Mouse (Mus musculus): Measurements from ENCODE around the gene Serbp1. TPM values are rescaled to one million over a fixed set of nuclear protein-coding genes. Genes with fewer than 3 reads are reported as not detected.

Serbp1 gene
- polyA plus RNA-seq, 1 experiment from 2014 or later, result 755 TPM

- Histone ChIP-seq H3K36me3 (ENCODE audit: control insufficient read depth, insufficient read depth, low read length) (peaks cover 11% of the 10 kb centered on the region; the same call in 1 of the 2 replicates), H3K9ac (ENCODE audit: low read depth, low read length) (peak overlapping the region; percentile 41), H3K27me3 (replicated peaks; ENCODE audit: control insufficient read depth, insufficient read depth, low read length) (no peaks in the 10 kb centered on the region), H3K4me3 (ENCODE audit: low read depth, low read length) (peak overlapping the region; percentile 100), H3K4me2 (peak overlapping the region; percentile 63), H3K27ac (ENCODE audit: low read depth, low read length) (no peak overlapping the region), H3K4me1 (replicated peaks; ENCODE audit: control insufficient read depth, insufficient read depth, low read length) (peaks cover 8% of the 10 kb centered on the region; the same call in 1 of the 2 replicates), H3K9me3 (ENCODE audit: control insufficient read depth, low read length) (no peaks in the 10 kb centered on the region)
- ATAC-seq (replicated peaks; ENCODE audit: low FRiP score), result no peak
- WGBS, result 9% methylated on average over 1 of the region's 1 CpGs
- DNase-seq (ENCODE audit: low spot score), result no peak
Observed at GRCm38 (mm10) chr6:67268983-67269382, 31.0 kb downstream of the Serbp1 start.

DNA sequence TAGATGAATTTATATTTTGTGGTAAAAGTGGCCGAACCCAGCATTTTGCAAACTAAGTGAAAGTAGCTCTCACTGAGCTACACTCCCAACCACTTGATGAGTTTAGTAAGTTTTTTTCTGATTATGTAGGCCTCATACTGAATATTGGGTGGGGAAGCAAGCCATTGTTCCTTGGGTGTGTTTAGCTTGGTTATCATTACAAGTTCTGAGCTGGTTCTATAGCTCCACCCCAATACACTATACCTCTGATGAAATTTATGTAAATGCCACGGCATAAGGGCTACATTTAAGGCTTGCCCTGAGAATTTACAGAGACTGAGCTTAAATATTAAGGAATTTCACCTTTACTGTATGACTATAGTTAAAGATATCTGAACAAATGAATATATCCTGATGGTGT lies 31.5 kb downstream of the Serbp1 start:
- H3K4me1 ChIP-seq (replicated peaks; ENCODE audit: control insufficient read depth, insufficient read depth, low read length), result peaks cover 8% of the 10 kb centered on the region; the same call in 1 of the 2 replicates
- peak overlapping the region; percentile 41 for H3K9ac ChIP-seq (ENCODE audit: low read depth, low read length)
- peak overlapping the region; percentile 63 for H3K4me2 ChIP-seq
- ATAC-seq (replicated peaks; ENCODE audit: low FRiP score), result no peak
- WGBS, result 20% methylated on average over 2 of the region's 2 CpGs
- H3K36me3 ChIP-seq (ENCODE audit: control insufficient read depth, insufficient read depth, low read length), result peaks cover 13% of the 10 kb centered on the region; the same call in 1 of the 2 replicates
- no peaks in the 10 kb centered on the region for H3K9me3 ChIP-seq (ENCODE audit: control insufficient read depth, low read length)
- no peaks in the 10 kb centered on the region for H3K27me3 ChIP-seq (replicated peaks; ENCODE audit: control insufficient read depth, insufficient read depth, low read length)
- H3K4me3 ChIP-seq (ENCODE audit: low read depth, low read length), result peak overlapping the region; percentile 100
- no peak overlapping the region for H3K27ac ChIP-seq (ENCODE audit: low read depth, low read length)
- DNase-seq (ENCODE audit: low spot score), result no peak

- DNase-seq (ENCODE audit: low spot score) (no peak), ATAC-seq (replicated peaks; ENCODE audit: low FRiP score) (no peak)
- Histone ChIP-seq H3K4me2 (no peak overlapping the region), H3K9ac (ENCODE audit: low read depth, low read length) (no peak overlapping the region), H3K9me3 (ENCODE audit: control insufficient read depth, low read length) (no peaks in the 10 kb centered on the region), H3K4me1 (replicated peaks; ENCODE audit: control insufficient read depth, insufficient read depth, low read length) (peaks cover 13% of the 10 kb centered on the region), H3K4me3 (ENCODE audit: low read depth, low read length) (no peak overlapping the region), H3K27ac (ENCODE audit: low read depth, low read length) (no peak overlapping the region), H3K36me3 (ENCODE audit: control insufficient read depth, insufficient read depth, low read length) (peaks cover 32% of the 10 kb centered on the region), H3K27me3 (replicated peaks; ENCODE audit: control insufficient read depth, insufficient read depth, low read length) (no peaks in the 10 kb centered on the region)
- WGBS, result 86% methylated on average over 5 of the region's 5 CpGs
Observed at GRCm38 (mm10) chr6:67277944-67278343, 40.0 kb downstream of the Serbp1 start.

DNA sequence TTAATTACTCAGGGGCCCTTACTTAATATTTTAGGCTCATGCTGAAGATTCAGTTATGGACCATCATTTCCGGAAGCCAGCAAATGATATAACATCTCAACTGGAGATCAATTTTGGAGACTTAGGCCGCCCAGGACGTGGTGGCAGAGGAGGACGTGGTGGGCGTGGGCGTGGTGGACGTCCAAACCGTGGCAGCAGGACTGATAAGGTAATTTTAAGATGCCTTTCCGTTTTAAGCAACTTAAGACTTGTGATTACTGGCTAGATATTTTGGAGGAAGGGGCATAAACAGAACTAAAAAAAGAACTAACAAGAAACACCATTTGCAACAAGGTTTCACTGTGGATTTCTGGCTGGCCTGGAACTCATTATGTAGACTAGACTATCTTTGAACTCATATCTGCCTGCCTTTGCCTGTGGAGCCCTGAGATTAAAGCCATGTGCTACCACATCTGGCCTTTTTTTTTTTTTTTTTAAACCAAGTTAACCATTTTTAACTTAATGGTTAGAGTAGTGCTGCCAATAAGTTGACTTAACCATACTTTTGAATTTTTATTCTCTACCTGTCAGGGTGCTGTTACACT lies 43.7 kb downstream of the Serbp1 start:
- peaks cover 24% of the 10 kb centered on the region for H3K36me3 ChIP-seq (ENCODE audit: control insufficient read depth, insufficient read depth, low read length)
- H3K4me3 ChIP-seq (ENCODE audit: low read depth, low read length), result no peak overlapping the region
- H3K9me3 ChIP-seq (ENCODE audit: control insufficient read depth, low read length), result no peaks in the 10 kb centered on the region
- peaks cover 10% of the 10 kb centered on the region for H3K4me1 ChIP-seq (replicated peaks; ENCODE audit: control insufficient read depth, insufficient read depth, low read length)
- H3K9ac ChIP-seq (ENCODE audit: low read depth, low read length), result no peak overlapping the region
- H3K4me2 ChIP-seq, result no peak overlapping the region
- H3K27ac ChIP-seq (ENCODE audit: low read depth, low read length), result no peak overlapping the region; the same call in 1 of the 2 replicates
- DNase-seq (ENCODE audit: low spot score) (no peak), ATAC-seq (replicated peaks; ENCODE audit: low FRiP score) (peak; percentile 48; the same call in 1 of the 2 replicates)
- H3K27me3 ChIP-seq (replicated peaks; ENCODE audit: control insufficient read depth, insufficient read depth, low read length), result no peaks in the 10 kb centered on the region
- WGBS, result 46% methylated on average over 9 of the region's 9 CpGs

GRCm38 (mm10) chr6:67282897-67283296 lies 44.9 kb downstream of the Serbp1 start:
- ATAC-seq (replicated peaks; ENCODE audit: low FRiP score) (no peak), DNase-seq (ENCODE audit: low spot score) (no peak)
- no peaks in the 10 kb centered on the region for H3K27me3 ChIP-seq (replicated peaks; ENCODE audit: control insufficient read depth, insufficient read depth, low read length)
- no peak overlapping the region for H3K9ac ChIP-seq (ENCODE audit: low read depth, low read length)
- no peak overlapping the region for H3K4me2 ChIP-seq
- no peak overlapping the region for H3K4me3 ChIP-seq (ENCODE audit: low read depth, low read length)
- H3K36me3 ChIP-seq (ENCODE audit: control insufficient read depth, insufficient read depth, low read length), result peaks cover 24% of the 10 kb centered on the region
- H3K27ac ChIP-seq (ENCODE audit: low read depth, low read length), result no peak overlapping the region
- no peaks in the 10 kb centered on the region for H3K9me3 ChIP-seq (ENCODE audit: control insufficient read depth, low read length)
- H3K4me1 ChIP-seq (replicated peaks; ENCODE audit: control insufficient read depth, insufficient read depth, low read length), result peaks cover 10% of the 10 kb centered on the region
- WGBS, result 81% methylated on average over 1 of the region's 1 CpGs

DNA sequence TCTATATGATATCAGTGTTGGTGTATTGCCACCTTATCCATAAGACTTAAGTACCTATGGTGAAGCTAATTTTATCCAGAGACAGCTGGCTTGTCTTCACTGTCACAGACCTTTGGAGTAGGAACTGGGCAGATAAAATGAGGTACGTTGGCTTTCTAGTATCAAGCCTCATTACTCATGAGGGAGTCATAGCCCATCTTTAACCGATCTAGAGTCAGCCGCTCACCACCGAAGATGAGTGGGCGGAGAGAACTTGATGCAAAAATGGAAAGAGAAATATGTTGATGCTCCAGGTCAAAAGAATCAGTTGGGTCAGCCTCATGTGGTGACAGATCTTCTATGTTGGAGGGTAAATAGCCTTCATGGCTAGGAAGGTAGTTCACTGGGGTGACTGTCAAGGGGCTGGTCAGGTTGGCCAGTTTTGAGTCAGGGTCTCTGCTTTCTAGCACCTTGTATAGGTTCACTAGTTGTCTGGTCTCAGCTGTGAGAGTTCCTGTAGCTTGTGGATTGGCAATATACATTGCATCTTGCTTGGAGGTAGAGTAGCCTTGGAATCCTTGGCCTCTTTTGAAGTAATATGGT lies 54.2 kb downstream of the Serbp1 start:
- no peaks in the 10 kb centered on the region for H3K4me1 ChIP-seq (replicated peaks; ENCODE audit: control insufficient read depth, insufficient read depth, low read length)
- no peak overlapping the region for H3K4me3 ChIP-seq (ENCODE audit: low read depth, low read length)
- ATAC-seq (replicated peaks; ENCODE audit: low FRiP score) (0 out of 2 replicates have a peak, but pooled peaks have one; percentile 11), DNase-seq (ENCODE audit: low spot score) (no peak)
- no peaks in the 10 kb centered on the region for H3K27me3 ChIP-seq (replicated peaks; ENCODE audit: control insufficient read depth, insufficient read depth, low read length)
- H3K9ac ChIP-seq (ENCODE audit: low read depth, low read length), result no peak overlapping the region
- peaks cover 2% of the 10 kb centered on the region; the same call in 1 of the 2 replicates for H3K36me3 ChIP-seq (ENCODE audit: control insufficient read depth, insufficient read depth, low read length)
- no peaks in the 10 kb centered on the region for H3K9me3 ChIP-seq (ENCODE audit: control insufficient read depth, low read length)
- H3K27ac ChIP-seq (ENCODE audit: low read depth, low read length), result no peak overlapping the region
- 72% methylated on average over 5 of the region's 5 CpGs for WGBS
- no peak overlapping the region for H3K4me2 ChIP-seq

- H3K9me3 ChIP-seq (ENCODE audit: control insufficient read depth, low read length), result no peaks in the 10 kb centered on the region
- ATAC-seq (replicated peaks; ENCODE audit: low FRiP score) (no peak), DNase-seq (ENCODE audit: low spot score) (no peak)
- H3K9ac ChIP-seq (ENCODE audit: low read depth, low read length), result no peak overlapping the region
- no peak overlapping the region for H3K27ac ChIP-seq (ENCODE audit: low read depth, low read length)
- H3K4me3 ChIP-seq (ENCODE audit: low read depth, low read length), result no peak overlapping the region
- no peaks in the 10 kb centered on the region; the same call in 1 of the 2 replicates for H3K36me3 ChIP-seq (ENCODE audit: control insufficient read depth, insufficient read depth, low read length)
- H3K4me2 ChIP-seq, result no peak overlapping the region
- 49% methylated on average over 5 of the region's 5 CpGs for WGBS
- no peaks in the 10 kb centered on the region for H3K27me3 ChIP-seq (replicated peaks; ENCODE audit: control insufficient read depth, insufficient read depth, low read length)
- no peaks in the 10 kb centered on the region; the same call in 1 of the 2 replicates for H3K4me1 ChIP-seq (replicated peaks; ENCODE audit: control insufficient read depth, insufficient read depth, low read length)
Observed at GRCm38 (mm10) chr6:67296126-67296525, 58.1 kb downstream of the Serbp1 start.

DNA sequence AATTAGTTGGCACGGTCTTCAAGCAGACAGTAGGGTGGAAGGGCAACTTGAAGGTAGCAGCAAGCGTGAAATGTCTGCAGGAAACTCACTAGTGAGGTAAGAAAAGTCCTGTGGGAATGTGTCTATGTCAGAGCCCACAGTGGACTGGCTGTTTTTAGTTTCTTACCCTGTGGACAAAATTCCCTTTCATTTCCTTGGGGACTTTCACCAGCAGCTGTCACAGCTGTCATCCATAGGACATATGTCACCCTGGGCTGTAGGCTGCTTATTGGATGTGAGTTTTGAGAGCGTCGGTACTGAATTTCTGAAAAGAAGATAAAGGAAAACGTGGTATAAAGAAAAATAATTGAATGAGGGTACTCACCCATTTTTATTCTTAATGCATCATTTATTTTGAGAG lies 60.8 kb downstream of the Serbp1 start:
- no peak for DNase-seq (ENCODE audit: low spot score)
- no peaks in the 10 kb centered on the region; the same call in 1 of the 2 replicates for H3K4me1 ChIP-seq (replicated peaks; ENCODE audit: control insufficient read depth, insufficient read depth, low read length)
- H3K36me3 ChIP-seq (ENCODE audit: control insufficient read depth, insufficient read depth, low read length), result no peaks in the 10 kb centered on the region
- 88% methylated on average over 5 of the region's 5 CpGs for WGBS
- no peaks in the 10 kb centered on the region for H3K9me3 ChIP-seq (ENCODE audit: control insufficient read depth, low read length)
- ATAC-seq (replicated peaks; ENCODE audit: low FRiP score), result no peak
- H3K9ac ChIP-seq (ENCODE audit: low read depth, low read length), result no peak overlapping the region
- no peak overlapping the region for H3K4me3 ChIP-seq (ENCODE audit: low read depth, low read length)
- no peaks in the 10 kb centered on the region for H3K27me3 ChIP-seq (replicated peaks; ENCODE audit: control insufficient read depth, insufficient read depth, low read length)
- no peak overlapping the region for H3K27ac ChIP-seq (ENCODE audit: low read depth, low read length)
- H3K4me2 ChIP-seq, result no peak overlapping the region

GRCm38 (mm10) chr6:67300300-67300699 lies 62.3 kb downstream of the Serbp1 start:
- no peak for DNase-seq (ENCODE audit: low spot score)
- no peak overlapping the region for H3K9ac ChIP-seq (ENCODE audit: low read depth, low read length)
- no peaks in the 10 kb centered on the region for H3K9me3 ChIP-seq (ENCODE audit: control insufficient read depth, low read length)
- no peaks in the 10 kb centered on the region for H3K36me3 ChIP-seq (ENCODE audit: control insufficient read depth, insufficient read depth, low read length)
- no peak overlapping the region for H3K27ac ChIP-seq (ENCODE audit: low read depth, low read length)
- no peak overlapping the region for H3K4me3 ChIP-seq (ENCODE audit: low read depth, low read length)
- 68% methylated on average over 4 of the region's 4 CpGs for WGBS
- no peak overlapping the region for H3K4me2 ChIP-seq
- peak; percentile 46 for ATAC-seq (replicated peaks; ENCODE audit: low FRiP score)
- no peaks in the 10 kb centered on the region; the same call in 1 of the 2 replicates for H3K4me1 ChIP-seq (replicated peaks; ENCODE audit: control insufficient read depth, insufficient read depth, low read length)
- H3K27me3 ChIP-seq (replicated peaks; ENCODE audit: control insufficient read depth, insufficient read depth, low read length), result no peaks in the 10 kb centered on the region
